Mouse (Mus musculus): Measurements from ENCODE around the gene Dpf2.

DNA sequence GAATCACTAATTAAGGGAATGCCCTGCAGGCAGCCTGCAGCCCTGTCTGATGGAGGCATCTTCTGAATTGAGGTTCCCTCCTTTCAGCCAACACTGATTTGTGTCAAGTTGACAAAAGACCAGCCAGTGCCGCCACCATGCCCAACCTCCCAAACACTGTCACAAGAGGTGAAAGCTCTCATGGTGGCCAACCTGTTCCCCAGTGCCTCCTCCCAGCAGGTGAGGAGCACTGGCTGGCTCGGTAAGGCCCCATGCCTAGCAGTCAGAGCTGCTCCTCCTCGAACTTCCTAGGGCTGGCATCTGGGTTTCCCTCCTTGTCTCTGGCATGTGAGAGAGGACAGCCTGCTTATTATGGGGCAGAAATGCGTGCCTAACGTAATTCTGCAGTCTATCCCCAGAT lies 26.9 kb upstream of the Dpf2 start:
- TF ChIP-seq ZKSCAN1 (IDR thresholded peaks at IDR 0.05; ENCODE audit: borderline replicate concordance, low read depth, low read length) (no peak), CTCF (conservative IDR thresholded peaks at IDR 0.05 in 1 of 2, IDR thresholded peaks at IDR 0.05 in 1 of 2; ENCODE audit: low read depth in 2 of 2, low read length in 2 of 2) (no peak), USF2 (conservative IDR thresholded peaks at IDR 0.05; ENCODE audit: low read depth, low read length) (no peak), USF1 (IDR thresholded peaks at IDR 0.05; ENCODE audit: low read depth, low read length) (no peak), SIN3A (IDR thresholded peaks at IDR 0.05; ENCODE audit: low read length) (no peak), SMC3 (IDR thresholded peaks at IDR 0.05; ENCODE audit: low read depth, low read length) (no peak), POLR2A (IDR thresholded peaks at IDR 0.05; ENCODE audit: low read depth, low read length) (no peak), E2F4 (IDR thresholded peaks at IDR 0.05; ENCODE audit: insufficient replicate concordance, low read depth, low read length) (no peak), RAD21 (IDR thresholded peaks at IDR 0.05; ENCODE audit: low read depth, low read length) (no peak), MAX (IDR thresholded peaks at IDR 0.05; ENCODE audit: low read length) (no peak), RCOR1 (conservative IDR thresholded peaks at IDR 0.05; ENCODE audit: low read depth, low read length) (no peak), POLR2AphosphoS2 (IDR thresholded peaks at IDR 0.05; ENCODE audit: low read depth, low read length) (no peak), EP300 (IDR thresholded peaks at IDR 0.05; ENCODE audit: low read length) (no peak)

Data from CH12.LX (cell line).